Mouse (Mus musculus): ENCODE measurements at regions not wholly inside any gene's neighbourhood (a gene's known extent, or its start where the extent isn't known, plus 50 kb on each side); places are given as distances from the start of the nearest gene placed in this dataset.
A peak's percentile ranks its signal among the peaks of the same experiment; 100 is the strongest.

- no peak for DNase-seq
These were observed 706.4 kb upstream of the Rag2 start for GRCm38 (mm10) chr2:100918122-100918521.

GRCm38 (mm10) chr2:100919537-100920212 is 704.8 kb upstream of the Rag2 start:
- DNase-seq, result no peak

- DNase-seq, result peak; percentile 4
These were observed 675.9 kb upstream of the Rag2 start for GRCm38 (mm10) chr2:100948632-100949031.

GRCm38 (mm10) chr2:100959412-100959811 is 665.1 kb upstream of the Rag2 start:
- no peak for DNase-seq

- DNase-seq, result no peak
These were observed 659.9 kb upstream of the Rag2 start for GRCm38 (mm10) chr2:100964584-100964983.

- no peak for DNase-seq
These were observed 647.3 kb upstream of the Rag2 start for GRCm38 (mm10) chr2:100977202-100977601.

- DNase-seq, result no peak
These were observed 642.2 kb upstream of the Rag2 start for GRCm38 (mm10) chr2:100982362-100982761.

- no peak for DNase-seq
These were observed 609.2 kb upstream of the Rag2 start for GRCm38 (mm10) chr2:101015353-101015752.

- no peak for DNase-seq
These were observed 605.1 kb upstream of the Rag2 start for GRCm38 (mm10) chr2:101019384-101019783.

- DNase-seq, result no peak
These were observed 603.0 kb upstream of the Rag2 start for GRCm38 (mm10) chr2:101021515-101021914.

- no peak for DNase-seq
These were observed 581.5 kb upstream of the Rag2 start for GRCm38 (mm10) chr2:101043050-101043449.

- DNase-seq, result no peak
These were observed 561.6 kb upstream of the Rag2 start for GRCm38 (mm10) chr2:101062939-101063338.

GRCm38 (mm10) chr2:101074990-101075389 is 549.5 kb upstream of the Rag2 start:
- DNase-seq, result no peak

GRCm38 (mm10) chr2:101080231-101080630 is 544.3 kb upstream of the Rag2 start:
- DNase-seq, result no peak

- no peak for DNase-seq
These were observed 540.7 kb upstream of the Rag2 start for GRCm38 (mm10) chr2:101083813-101084212.

- DNase-seq, result no peak
These were observed 539.9 kb upstream of the Rag2 start for GRCm38 (mm10) chr2:101084648-101085047.

- no peak for DNase-seq
These were observed 517.2 kb upstream of the Rag2 start for GRCm38 (mm10) chr2:101107183-101107872.

- no peak for DNase-seq
These were observed 487.7 kb upstream of the Rag2 start for GRCm38 (mm10) chr2:101136867-101137266.

GRCm38 (mm10) chr2:101139931-101140330 is 484.6 kb upstream of the Rag2 start:
- DNase-seq, result no peak

GRCm38 (mm10) chr2:101156755-101157271 is 467.7 kb upstream of the Rag2 start:
- no peak for DNase-seq

- DNase-seq, result no peak
These were observed 465.2 kb upstream of the Rag2 start for GRCm38 (mm10) chr2:101159276-101159675.

- DNase-seq, result no peak
These were observed 458.6 kb upstream of the Rag2 start for GRCm38 (mm10) chr2:101165942-101166341.

GRCm38 (mm10) chr2:101172806-101173205 is 451.7 kb upstream of the Rag2 start:
- no peak for DNase-seq

- DNase-seq, result no peak
These were observed 449.4 kb upstream of the Rag2 start for GRCm38 (mm10) chr2:101175124-101175523.

Measured in adrenal gland, postnatal 25 days (tissue).